Mouse (Mus musculus) MEL (cell line): Measurements from ENCODE around the gene Tesmin. TPM values are rescaled to one million over a fixed set of nuclear protein-coding genes. Genes with fewer than 3 reads are reported as not detected.

Experiments
- DNase-seq: peaks from one replicate; pipeline ENCODE4 v3.0.0; 2011; ENCODE audit warnings: low read depth, low spot score
- H3K27ac ChIP-seq: 2 replicates; pipeline ENCODE4 v1.5.1; 2012; ENCODE audit warnings: low read depth, mild to moderate bottlenecking, control low read depth, low read length, moderate library complexity; ENCODE audit not compliant: control insufficient read depth
- H3K27me3 ChIP-seq, 2 experiments: fragments of 150-350 bp in 1 of 2; sonication (generic) in 1 of 2; 2 replicates each; pipeline ENCODE4 v1.6.1; 2012; ENCODE audit warnings: low read length in 2 of 2, mild to moderate bottlenecking in 2 of 2, improper control_type of control experiment in 1 of 2, moderate library complexity in 1 of 2; ENCODE audit not compliant: insufficient read depth in 2 of 2, control insufficient read depth in 1 of 2
- H3K36me3 ChIP-seq, 2 experiments: 2 replicates each; pipeline ENCODE4 v1.6.1; 2012 to 2014; ENCODE audit warnings: low read length in 2 of 2, improper control_type of control experiment in 1 of 2, inconsistent platforms in 1 of 2, mild to moderate bottlenecking in 1 of 2; ENCODE audit not compliant: insufficient read depth in 2 of 2, control insufficient read depth in 1 of 2
- H3K4me1 ChIP-seq, 2 experiments: fragments of 150-350 bp in 1 of 2; sonication (generic) in 1 of 2; 2 replicates each; pipeline ENCODE4 v1.6.1; 2012; ENCODE audit warnings: low read length in 2 of 2, improper control_type of control experiment in 1 of 2, mild to moderate bottlenecking in 1 of 2; ENCODE audit not compliant: insufficient read depth in 2 of 2, control insufficient read depth in 1 of 2
- H3K4me3 ChIP-seq, 2 experiments: fragments of 150-350 bp in 1 of 2; sonication (generic) in 1 of 2; 2 replicates each; pipeline ENCODE4 v1.5.1; 2012; ENCODE audit warnings: low read depth in 2 of 2, low read length in 2 of 2, mild to moderate bottlenecking in 2 of 2, moderate library complexity in 2 of 2, control low read depth in 1 of 2, improper control_type of control experiment in 1 of 2; ENCODE audit not compliant: control insufficient read depth in 1 of 2, insufficient read depth in 1 of 2
- H3K79me2 ChIP-seq: 2 replicates; pipeline ENCODE4 v1.6.1; 2012; ENCODE audit warnings: mild to moderate bottlenecking, low read length, moderate library complexity; ENCODE audit not compliant: control insufficient read depth, poor library complexity, insufficient read depth
- H3K9ac ChIP-seq: 2 replicates; pipeline ENCODE4 v1.6.1; 2012; ENCODE audit warnings: low read depth, mild to moderate bottlenecking, control low read depth, low read length, moderate library complexity; ENCODE audit not compliant: control insufficient read depth, poor library complexity, severe bottlenecking
- H3K9me3 ChIP-seq: fragments of 150-350 bp; sonication (generic); replicated peaks from 2 replicates; pipeline ENCODE4 v1.6.1; 2012; ENCODE audit warnings: mild to moderate bottlenecking, low read length, improper control_type of control experiment, moderate library complexity; ENCODE audit not compliant: insufficient read depth
- CHD1 ChIP-seq: IDR thresholded peaks from 2 replicates; pipeline ENCODE4 v1.6.1; 2012; ENCODE audit warnings: low read depth, mild to moderate bottlenecking, inconsistent platforms, low read length, improper control_type of control experiment
- CTCF ChIP-seq, 3 experiments: IDR thresholded peaks in 2 of 3; conservative IDR thresholded peaks in 1 of 3; 2 replicates each; pipeline ENCODE4 v1.5.1; 2011 to 2012; ENCODE audit warnings: low read length in 3 of 3, low read depth in 2 of 3, mild to moderate bottlenecking in 2 of 3, improper control_type of control experiment in 1 of 3, inconsistent platforms in 1 of 3, mixed read lengths in 1 of 3, moderate library complexity in 1 of 3; ENCODE audit not compliant: control insufficient read depth in 1 of 3, insufficient read depth in 1 of 3, poor library complexity in 1 of 3, severe bottlenecking in 1 of 3
- EP300 ChIP-seq, 2 experiments: IDR thresholded peaks; 2 replicates each; pipeline ENCODE4 v1.6.1; 2011; ENCODE audit warnings: improper control_type of control experiment in 2 of 2, low read length in 2 of 2, low read depth in 1 of 2, mild to moderate bottlenecking in 1 of 2
- ETS1 ChIP-seq: IDR thresholded peaks from 2 replicates; pipeline ENCODE4 v1.6.1; 2012; ENCODE audit warnings: low read depth, mild to moderate bottlenecking, inconsistent platforms, low read length, improper control_type of control experiment, moderate library complexity
- GABPA ChIP-seq: IDR thresholded peaks from 2 replicates; pipeline ENCODE4 v1.6.1; 2012; ENCODE audit warnings: low read depth, mild to moderate bottlenecking, inconsistent platforms, low read length, improper control_type of control experiment, moderate library complexity
- JUND ChIP-seq: IDR thresholded peaks from 2 replicates; pipeline ENCODE4 v1.6.1; 2011; ENCODE audit warnings: low read depth, mild to moderate bottlenecking, improper control_type of control experiment, low read length
- MAX ChIP-seq: IDR thresholded peaks from 2 replicates; pipeline ENCODE4 v1.6.1; 2011; ENCODE audit warnings: low read length, improper control_type of control experiment
- MEF2A ChIP-seq: IDR thresholded peaks from 2 replicates; pipeline ENCODE4 v1.6.1; 2014; ENCODE audit warnings: low read depth, mild to moderate bottlenecking, inconsistent platforms, low read length, improper control_type of control experiment; ENCODE audit not compliant: poor library complexity, insufficient replicate concordance, severe bottlenecking; ENCODE audit errors: extremely low read depth
- MYC ChIP-seq: IDR thresholded peaks from 2 replicates; pipeline ENCODE4 v1.6.1; 2011; ENCODE audit warnings: low read depth, mild to moderate bottlenecking, low read length, improper control_type of control experiment, moderate library complexity
- NRF1 ChIP-seq: IDR thresholded peaks from 2 replicates; pipeline ENCODE4 v1.6.1; 2014; ENCODE audit warnings: low read depth, mild to moderate bottlenecking, inconsistent platforms, low read length, improper control_type of control experiment, moderate library complexity; ENCODE audit not compliant: poor library complexity, insufficient read depth, severe bottlenecking
- POLR2A ChIP-seq, 2 experiments: IDR thresholded peaks; 2 replicates each; pipeline ENCODE4 v1.6.1; 2011 to 2012; ENCODE audit warnings: low read length in 2 of 2, mild to moderate bottlenecking in 2 of 2, control low read depth in 1 of 2, improper control_type of control experiment in 1 of 2, low read depth in 1 of 2, moderate library complexity in 1 of 2; ENCODE audit not compliant: control insufficient read depth in 1 of 2, insufficient read depth in 1 of 2, poor library complexity in 1 of 2
- RAD21 ChIP-seq: IDR thresholded peaks from 2 replicates; pipeline ENCODE4 v1.6.1; 2011; ENCODE audit warnings: mild to moderate bottlenecking, low read depth, low read length, improper control_type of control experiment
- RCOR1 ChIP-seq: IDR thresholded peaks from 2 replicates; pipeline ENCODE4 v1.6.1; 2012; ENCODE audit warnings: low read depth, mild to moderate bottlenecking, inconsistent platforms, low read length, improper control_type of control experiment
- SIN3A ChIP-seq: IDR thresholded peaks from 2 replicates; pipeline ENCODE4 v1.6.1; 2012; ENCODE audit warnings: low read length, improper control_type of control experiment, inconsistent platforms
- SMC3 ChIP-seq: IDR thresholded peaks from 2 replicates; pipeline ENCODE4 v1.6.1; 2011; ENCODE audit warnings: low read depth, low read length, improper control_type of control experiment
- TBP ChIP-seq: IDR thresholded peaks from 2 replicates; pipeline ENCODE4 v1.8.0; 2011; ENCODE audit warnings: low read depth, low read length, improper control_type of control experiment
- USF1 ChIP-seq: IDR thresholded peaks from 2 replicates; pipeline ENCODE4 v1.6.1; 2014; ENCODE audit warnings: low read depth, mild to moderate bottlenecking, inconsistent platforms, low read length, improper control_type of control experiment, moderate library complexity
- USF2 ChIP-seq, 2 experiments: IDR thresholded peaks; 2 replicates each; pipeline ENCODE4 v1.6.1; 2011 to 2012; ENCODE audit warnings: improper control_type of control experiment in 2 of 2, low read length in 2 of 2, borderline replicate concordance in 1 of 2, inconsistent platforms in 1 of 2, low read depth in 1 of 2, mild to moderate bottlenecking in 1 of 2; ENCODE audit not compliant: insufficient read depth in 1 of 2
- ZC3H11A ChIP-seq: IDR thresholded peaks from 2 replicates; pipeline ENCODE4 v1.6.1; 2012; ENCODE audit warnings: low read depth, mild to moderate bottlenecking, inconsistent platforms, low read length, improper control_type of control experiment
- polyA plus RNA-seq, 2 experiments: library from polyadenylated mRNA; stranded (reverse) in 1 of 2; unstranded in 1 of 2; fragments of >175 nt in 1 of 2; fragments of >200 nt in 1 of 2; gene quantifications; 2 replicates each; pipeline versions ENCODE4 v1.2.1 to v1.2.4; 2012; ENCODE audit warnings: low replicate concordance in 2 of 2, low read depth in 1 of 2; ENCODE audit not compliant: insufficient read length in 2 of 2, insufficient read depth in 1 of 2, missing spikeins in 1 of 2
- total RNA-seq: library from RNA; depleted of rRNA; stranded (reverse); fragments of 300-350 nt; gene quantifications from 2 replicates; pipeline ENCODE4 v1.2.3, GENCODE M21; 2012

Tesmin gene
- total and polyA plus RNA-seq, 3 experiments, result 2.1 to 2.2 TPM; not detected in 1

- H3K4me1 ChIP-seq, result no peaks in the 10 kb centered on the region
Measured at GRCm38 (mm10) chr19:3437980-3438379, 49.3 kb downstream of the Tesmin start.

GRCm38 (mm10) chr19:3440667-3441066 is 52.0 kb downstream of the Tesmin start:
- no peaks in the 10 kb centered on the region for H3K4me1 ChIP-seq
- no peak overlapping the region for H3K4me3 ChIP-seq
- no peak for DNase-seq
- no peak overlapping the region for H3K9ac ChIP-seq
- no peaks in the 10 kb centered on the region for H3K79me2 ChIP-seq
- peaks cover 0 to 2% of the 10 kb centered on the region in 2 experiments; a peak in 2 of 4 replicates for H3K27me3 ChIP-seq
- TF ChIP-seq ETS1 (no peak), RCOR1 (no peak), MYC (no peak), GABPA (no peak), EP300 (IDR thresholded peaks at IDR 0.05; ENCODE audit: low read depth in 1 of 2, low read length in 2 of 2) (no peak), SMC3 (no peak), CHD1 (no peak), MEF2A (no peak), POLR2A (IDR thresholded peaks at IDR 0.05; ENCODE audit: control insufficient read depth in 1 of 2, insufficient read depth in 1 of 2, low read depth in 1 of 2, low read length in 2 of 2, poor library complexity in 1 of 2) (no peak), USF1 (no peak), NRF1 (no peak), MAX (no peak), SIN3A (no peak), TBP (no peak), JUND (no peak)
- H3K9me3 ChIP-seq, result no peaks in the 10 kb centered on the region
- H3K27ac ChIP-seq, result no peak overlapping the region
- no peaks in the 10 kb centered on the region for H3K36me3 ChIP-seq

More at GRCm38 (mm10) chr19:3437980-3438379, 49.3 kb downstream of the Tesmin start:
- TF ChIP-seq RAD21 (peak; percentile 43), USF2 (IDR thresholded peaks at IDR 0.05; ENCODE audit: borderline replicate concordance in 1 of 2, insufficient read depth in 1 of 2, low read depth in 1 of 2, low read length in 2 of 2) (no peak), CTCF (IDR thresholded peaks at IDR 0.05 in 2 of 3, conservative IDR thresholded peaks at IDR 0.05 in 1 of 3; ENCODE audit: control insufficient read depth in 1 of 3, insufficient read depth in 1 of 3, low read depth in 2 of 3, low read length in 3 of 3, poor library complexity in 1 of 3, severe bottlenecking in 1 of 3) (peak in 2 of 3 experiments; percentile 53 to 54; a peak in 4 of 6 replicates), SMC3 (peak; percentile 66), USF1 (no peak), ZC3H11A (peak; percentile 34; the same call in 1 of the 2 replicates)
- TF ChIP-seq, all 39 proteins: peak for 4
- no peak overlapping the region for H3K4me3 ChIP-seq
- H3K27ac ChIP-seq, result no peak overlapping the region
- DNase-seq, result peak; percentile 35
- peaks cover 0 to 2% of the 10 kb centered on the region in 2 experiments; a peak in 1 of 4 replicates for H3K27me3 ChIP-seq
- H3K79me2 ChIP-seq, result no peaks in the 10 kb centered on the region
- H3K36me3 ChIP-seq, result no peaks in the 10 kb centered on the region
- no peaks in the 10 kb centered on the region for H3K9me3 ChIP-seq
- H3K9ac ChIP-seq, result no peak overlapping the region
